Mouse (Mus musculus): Measurements from ENCODE around the gene Rasl12.

The Rasl12 gene

GRCm38 (mm10) chr9:65398279-65398678 is at the start of gene Rasl12:
Rasl12 (plus strand) TSS chr9:65398506.
- 3% methylated on average over 24 of the region's 24 CpGs for WGBS

DNA sequence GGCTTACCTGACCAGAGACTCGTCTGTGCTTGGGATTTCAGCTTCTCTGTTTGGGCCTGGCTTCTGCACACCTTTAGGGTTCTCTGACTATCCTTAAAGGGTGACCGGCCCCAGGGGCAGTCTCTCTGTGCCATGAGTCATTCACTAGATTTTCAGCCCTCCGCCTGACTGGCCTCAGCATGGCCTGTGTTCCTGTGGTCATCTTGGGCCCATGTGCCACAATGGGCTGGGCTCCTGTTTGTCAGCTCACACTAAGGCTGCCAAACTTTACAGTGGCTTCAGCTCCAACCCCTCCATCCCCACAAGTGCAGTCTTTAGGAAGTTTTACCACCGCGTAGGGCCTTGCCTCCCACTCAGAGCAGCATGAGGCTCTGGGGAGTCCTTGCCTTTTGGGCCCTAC is 45.1 kb upstream of the Rasl12 start:
- WGBS: 83% methylated on average over 5 of the region's 5 CpGs

DNA sequence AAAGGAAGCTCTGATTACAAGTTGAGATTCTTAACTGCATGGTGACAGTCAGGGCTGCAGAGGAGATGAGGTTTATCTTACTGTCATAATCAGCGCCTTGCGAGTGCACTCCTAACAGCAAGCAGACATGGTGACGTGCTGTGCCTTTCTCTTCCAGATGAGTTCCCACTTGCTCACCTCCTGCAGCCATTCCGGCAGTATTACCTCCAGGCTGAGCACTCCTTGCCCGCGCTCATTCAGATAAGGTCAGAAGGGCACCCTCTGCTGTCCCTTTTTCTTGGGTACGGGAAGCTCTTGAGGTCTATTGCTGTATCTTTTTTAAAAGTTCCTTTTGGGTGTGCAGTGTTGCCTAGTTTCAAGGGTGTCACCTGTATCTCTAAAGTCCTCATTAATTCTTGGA is 41.7 kb upstream of the Rasl12 start:
- WGBS: 88% methylated on average over 7 of the region's 7 CpGs

GRCm38 (mm10) chr9:65356971-65357370 is 41.3 kb upstream of the Rasl12 start:
- 92% methylated on average over 2 of the region's 2 CpGs for WGBS

DNA sequence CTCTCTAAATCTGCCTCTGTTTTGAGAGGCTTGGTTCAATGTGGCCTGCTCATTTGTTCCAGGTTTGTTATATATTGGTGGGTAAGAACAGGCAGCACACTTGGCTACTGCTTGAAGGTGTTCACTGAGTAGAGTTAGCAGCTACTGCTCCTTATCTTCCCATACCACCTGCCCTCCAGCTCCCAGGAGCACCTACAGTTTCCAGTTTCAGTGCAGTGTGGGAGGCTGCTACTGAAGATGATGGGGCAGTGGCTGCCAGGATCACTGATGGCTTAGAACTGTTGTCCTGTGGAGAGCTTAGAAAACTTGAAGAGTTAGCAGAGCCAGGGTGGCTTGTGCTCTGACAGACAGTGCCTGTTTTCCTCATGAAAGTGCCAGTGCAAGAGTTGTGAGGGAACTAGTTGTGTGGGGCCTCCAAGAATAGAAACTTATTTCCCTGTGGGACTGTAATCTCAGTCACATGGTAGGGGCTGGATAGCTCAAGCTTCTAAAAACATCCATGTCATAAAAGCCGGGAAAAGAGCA is 39.3 kb upstream of the Rasl12 start:
- WGBS: 61% methylated on average over 1 of the region's 1 CpGs

DNA sequence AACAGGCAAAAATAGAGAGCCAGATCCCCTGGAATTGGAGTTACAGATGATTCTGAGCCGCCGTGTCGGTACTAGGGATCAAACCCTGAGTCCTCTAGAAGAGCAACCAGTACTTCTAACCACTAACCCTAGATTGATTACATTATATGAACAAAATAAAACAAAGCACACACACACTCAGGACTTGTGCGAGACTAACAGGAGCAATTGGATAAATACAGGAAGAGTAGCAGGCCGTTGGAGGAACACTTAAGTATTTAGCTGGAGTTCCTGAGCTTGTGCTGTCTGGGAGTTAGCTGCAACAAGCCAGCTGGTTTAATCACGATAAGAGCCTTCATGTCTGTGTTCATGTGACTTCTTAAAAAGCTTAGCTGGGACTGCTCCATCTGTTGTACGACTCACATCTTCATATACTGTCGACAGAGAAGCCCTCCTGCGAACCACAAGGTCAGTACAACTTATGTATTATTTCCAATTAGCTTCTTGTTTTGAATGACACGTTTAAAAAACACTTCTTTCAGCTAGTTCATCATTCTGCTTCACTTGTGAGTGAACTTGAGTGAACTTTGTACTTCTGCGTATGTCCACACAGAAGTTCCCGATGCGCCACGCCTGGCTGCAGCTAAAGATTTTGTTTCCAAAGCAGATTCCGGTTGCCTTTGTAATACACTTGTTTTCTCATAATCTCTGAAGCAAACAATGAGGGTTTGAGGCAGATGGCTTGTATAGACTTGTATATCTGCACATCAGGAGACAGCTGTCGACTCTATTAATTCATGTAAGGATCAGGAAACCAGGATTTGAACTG is 37.5 kb upstream of the Rasl12 start, which contains the start of gene Ubap1l:
Gene Ubap1l (plus strand): TSS at position 401 of the 808 bp plus-strand sequence.
- WGBS: 78% methylated on average over 16 of the region's 16 CpGs

- 85% methylated on average over 9 of the region's 9 CpGs for WGBS
These were observed 34.6 kb upstream of the Rasl12 start for GRCm38 (mm10) chr9:65363684-65364083.

DNA sequence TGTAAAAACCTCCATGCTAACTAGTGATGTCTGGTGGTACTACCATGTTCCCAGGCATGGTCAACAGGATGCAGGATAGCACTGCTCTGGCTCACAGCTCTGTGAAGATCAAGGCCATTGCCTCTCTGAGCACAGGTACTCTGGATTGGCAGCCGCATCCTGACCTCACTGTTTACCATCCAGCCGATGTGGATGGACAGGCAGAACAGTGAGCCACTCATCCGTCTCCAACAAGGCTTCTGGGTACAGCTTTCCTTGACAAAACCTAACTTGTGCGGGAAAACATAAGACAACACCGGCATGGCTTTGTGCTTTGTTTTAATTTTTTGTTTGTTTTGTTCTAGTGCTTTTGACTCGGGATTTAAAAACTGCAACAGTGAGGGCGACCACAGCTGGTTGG is 32.6 kb upstream of the Rasl12 start:
- 79% methylated on average over 7 of the region's 7 CpGs for WGBS

DNA sequence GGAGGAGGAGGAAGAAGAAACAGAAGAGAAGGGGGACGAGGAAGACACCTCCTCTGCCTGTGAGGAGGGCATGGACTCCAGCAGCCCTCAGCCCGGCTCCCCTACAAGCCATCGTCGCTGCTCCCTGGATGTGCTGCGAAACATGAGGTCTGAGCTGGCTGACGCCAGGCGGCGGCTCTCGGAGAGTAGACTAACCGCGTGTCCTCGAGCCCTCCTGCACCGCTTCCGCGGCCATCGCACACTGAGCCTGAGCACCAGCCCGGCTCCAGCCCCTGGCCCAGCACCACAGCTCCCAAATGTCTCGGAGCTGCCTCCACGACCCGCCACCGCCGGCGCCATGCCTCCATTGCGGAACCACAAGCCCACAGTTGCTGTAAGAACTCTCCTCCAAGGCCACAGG is 26.6 kb upstream of the Rasl12 start:
- WGBS: 89% methylated on average over 24 of the region's 24 CpGs

GRCm38 (mm10) chr9:65372449-65372848 is 25.9 kb upstream of the Rasl12 start:
- WGBS: 69% methylated on average over 4 of the region's 4 CpGs

GRCm38 (mm10) chr9:65374468-65375162 is 23.7 kb upstream of the Rasl12 start:
- 90% methylated on average over 5 of the region's 5 CpGs for WGBS

- 40% methylated on average over 9 of the region's 9 CpGs for whole genome bisulfite sequencing
These were observed 23.0 kb upstream of the Rasl12 start for GRCm38 (mm10) chr9:65375163-65375934.

DNA sequence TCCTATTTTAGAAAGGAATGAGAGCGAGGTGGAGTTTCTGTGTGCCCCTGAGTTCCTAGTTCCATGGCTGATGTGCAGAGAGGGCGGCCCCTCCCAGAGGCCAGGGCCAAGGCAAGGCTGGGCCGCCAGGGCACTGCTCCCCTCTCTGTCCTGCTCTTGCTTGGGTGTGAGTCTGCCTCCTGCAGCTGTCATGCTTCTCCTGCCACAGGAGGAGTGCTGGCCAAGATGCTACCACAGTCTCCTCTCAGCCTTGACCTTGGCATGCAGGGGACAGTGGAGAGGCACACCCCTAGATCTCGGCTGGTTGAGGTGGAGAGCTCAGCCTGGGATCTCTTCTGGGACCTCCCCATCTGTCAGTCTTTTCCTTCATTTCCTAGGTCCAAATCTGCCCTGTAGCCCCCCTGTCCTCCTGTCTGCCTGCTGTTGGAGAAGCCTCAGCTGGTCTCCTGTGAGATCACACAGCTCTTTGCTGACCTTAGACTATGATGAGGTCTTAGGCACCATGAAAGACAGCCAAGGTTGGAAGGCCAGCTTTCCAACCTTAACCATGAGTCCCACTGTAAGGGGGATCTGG is 17.2 kb upstream of the Rasl12 start:
- WGBS: 87% methylated on average over 4 of the region's 4 CpGs

DNA sequence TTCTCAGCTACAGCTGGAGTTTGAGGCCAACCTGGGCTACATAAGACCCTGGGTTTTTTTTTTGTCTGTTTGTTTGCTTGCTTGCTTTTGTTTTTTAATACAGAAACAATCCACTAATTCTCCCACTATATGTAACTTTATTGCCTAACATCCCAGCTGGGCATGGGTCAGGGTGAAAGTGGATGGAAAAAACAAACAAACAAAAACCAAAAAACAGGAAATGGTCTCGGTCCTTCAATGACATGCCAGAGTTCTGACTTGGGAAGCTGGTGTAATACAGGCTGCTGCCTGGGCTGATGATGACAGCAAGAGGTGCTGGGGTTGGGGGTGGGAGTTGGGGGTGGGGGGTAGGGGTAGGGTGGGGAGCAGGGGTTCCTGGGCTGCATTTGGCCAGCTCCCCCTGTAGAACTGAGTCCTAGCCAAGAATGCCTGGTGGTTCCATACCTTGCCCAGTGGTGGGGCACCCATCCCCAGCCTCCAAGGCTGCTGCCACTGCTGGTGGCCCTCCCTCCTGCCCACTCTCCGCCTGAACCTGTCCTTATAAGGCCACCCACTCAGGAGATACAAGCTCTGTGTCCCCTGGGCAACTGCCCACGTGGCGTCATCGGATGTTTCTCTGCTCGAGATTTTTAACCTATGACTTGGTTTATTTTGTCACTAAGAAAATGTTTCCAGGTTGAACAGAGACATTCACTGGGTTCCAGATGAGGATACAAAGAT is 16.1 kb upstream of the Rasl12 start:
- WGBS: 70% methylated on average over 6 of the region's 6 CpGs

DNA sequence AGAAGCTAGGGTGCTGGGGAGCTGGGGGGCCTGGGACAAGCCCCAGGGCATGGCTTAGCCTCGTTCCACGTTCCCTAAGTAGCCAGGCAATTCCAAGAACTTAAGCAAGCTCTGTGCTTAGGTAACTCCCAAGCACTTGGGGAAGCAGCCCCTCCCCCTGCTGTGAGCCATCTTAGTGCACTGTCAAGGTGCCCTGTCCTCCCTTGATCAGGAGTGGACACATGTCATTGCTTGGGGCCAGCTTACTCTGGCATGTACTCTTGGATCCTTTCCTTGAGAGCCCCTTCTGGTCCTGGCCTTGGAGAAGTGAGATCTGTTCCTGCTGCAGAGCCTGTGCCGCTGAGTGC is 15.6 kb upstream of the Rasl12 start:
- 69% methylated on average over 3 of the region's 3 CpGs for WGBS

DNA sequence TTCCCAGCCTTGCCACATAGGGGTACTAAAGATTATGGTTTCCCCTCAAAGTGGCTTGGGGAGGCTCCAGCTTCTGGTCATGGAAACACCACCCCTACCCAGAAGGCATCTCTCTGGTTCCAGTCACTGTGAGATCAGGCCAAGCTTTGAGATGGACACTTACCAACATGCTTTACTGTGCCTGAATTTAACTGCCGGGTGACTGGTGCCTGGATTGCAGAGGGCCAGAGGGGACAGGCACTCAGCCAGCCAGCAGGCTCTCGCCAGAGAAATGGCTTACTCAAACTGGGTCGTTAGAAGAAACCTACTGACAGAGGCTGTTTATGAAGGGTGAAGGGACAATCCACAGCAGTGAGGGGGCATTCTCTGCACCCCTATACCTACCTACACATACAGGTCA is 14.0 kb upstream of the Rasl12 start:
- WGBS: 61% methylated on average over 3 of the region's 3 CpGs

DNA sequence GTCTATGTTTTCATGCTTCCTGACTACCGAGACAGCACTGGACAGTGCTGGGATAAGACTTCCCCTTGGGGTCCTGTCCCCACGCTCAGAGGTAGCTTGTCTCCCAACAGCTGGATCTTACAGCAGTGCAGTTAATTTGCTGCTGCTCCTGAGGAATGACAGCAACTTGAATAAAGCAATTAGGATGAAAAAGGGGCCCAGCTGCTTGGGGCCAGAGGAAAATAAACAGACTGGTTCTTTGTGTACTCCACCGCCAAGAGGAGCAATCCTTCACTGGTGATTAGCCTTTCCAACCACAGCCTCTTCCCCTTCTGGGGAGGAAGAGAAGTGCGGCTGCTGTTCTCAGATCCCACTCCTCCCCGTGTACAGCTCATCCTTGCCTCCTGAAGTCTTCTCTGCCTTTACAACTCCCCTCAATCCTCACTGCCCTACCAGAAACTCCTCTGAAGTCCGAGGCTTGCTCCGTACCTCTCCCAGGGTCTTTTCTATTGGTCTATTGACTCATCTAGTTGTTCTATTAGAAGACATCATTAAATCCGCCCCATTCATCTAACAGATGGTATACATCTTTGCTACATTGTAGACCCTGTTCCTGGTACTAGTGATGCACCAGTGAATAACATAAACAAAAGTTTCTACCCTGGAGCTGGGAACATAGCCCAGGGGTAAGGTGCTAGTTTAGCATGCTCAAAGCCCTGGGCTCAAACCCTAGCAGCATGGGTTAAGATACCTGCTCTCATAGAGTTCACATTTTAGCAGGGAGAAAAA is 11.7 kb upstream of the Rasl12 start:
- whole genome bisulfite sequencing: 59% methylated on average over 8 of the region's 8 CpGs

- WGBS: 17% methylated on average over 96 of the region's 96 CpGs
These were observed 7.3 kb upstream of the Rasl12 start for GRCm38 (mm10) chr9:65390752-65391612.

- 43% methylated on average over 8 of the region's 8 CpGs for WGBS
These were observed 6.7 kb upstream of the Rasl12 start, which contains the start of gene Kbtbd13 for GRCm38 (mm10) chr9:65391613-65391964. Kbtbd13 (minus strand) TSS chr9:65391652.

Data from cerebral cortex, adult 2 months (tissue).